ENCODE assay signal across 7 mouse cellular contexts in genomic region chr11:107471071-107471720, GRCm38 (mm10). TPM values are rescaled to one million over a fixed set of nuclear protein-coding genes. Genes with fewer than 3 reads are reported as not detected.
DNase-seq lines count a peak whose midpoint lies in the region; ATAC-seq and TF ChIP-seq lines count a peak whose summit lies in the region.

No protein-coding gene starts in this region.

- peak overlapping the region; percentile 96 for H3K27ac ChIP-seq in lung, embryonic 14.5 days (ENCODE audit: low read depth)
- peak overlapping the region; percentile 96 for H3K27ac ChIP-seq in embryonic facial prominence, embryonic 10.5 days (replicated peaks)
- peak overlapping the region; percentile 90 for H3K27ac ChIP-seq in intestine, embryonic 16.5 days (ENCODE audit: low read length)
- 0 out of 2 replicates have a peak overlapping the region, but pooled peaks have one; percentile 76 for H3K27ac ChIP-seq in olfactory bulb, adult 2 months (ENCODE audit: insufficient read depth, low read depth, low read length)

- peak overlapping the region; percentile 79 for H3K4me3 ChIP-seq in lung, embryonic 14.5 days (ENCODE audit: low read depth, low read length)
- H3K4me3 ChIP-seq in embryonic facial prominence, embryonic 10.5 days = peak overlapping the region; percentile 98
- H3K4me3 ChIP-seq in intestine, embryonic 16.5 days (ENCODE audit: low read length) = peak overlapping the region; percentile 85
- H3K4me3 ChIP-seq in olfactory bulb, adult 2 months (ENCODE audit: insufficient read depth, low read depth, low read length) = peak overlapping the region; percentile 84

- no peak for TF ChIP-seq POLR2A in olfactory bulb, adult 2 months (IDR thresholded peaks at IDR 0.05; ENCODE audit: insufficient read depth, low read depth, low read length)

- peaks cover 5% of the 10 kb centered on the region; the same call in 1 of the 2 replicates for H3K4me1 ChIP-seq in lung, embryonic 14.5 days (ENCODE audit: insufficient read depth)
- H3K4me1 ChIP-seq in embryonic facial prominence, embryonic 10.5 days = peaks cover 54% of the 10 kb centered on the region
- H3K4me1 ChIP-seq in intestine, embryonic 16.5 days (ENCODE audit: control insufficient read depth, insufficient read depth, low read length) = peaks cover 17% of the 10 kb centered on the region
- peaks cover 5% of the 10 kb centered on the region for H3K4me1 ChIP-seq in olfactory bulb, adult 2 months (ENCODE audit: control insufficient read depth, insufficient read depth, low read length)

- ATAC-seq in lung, embryonic 14.5 days (ENCODE audit: insufficient read depth) = no peak
- ATAC-seq in intestine, embryonic 16.5 days = no peak

- TF ChIP-seq CTCF in lung, embryonic 14.5 days (IDR thresholded peaks at IDR 0.05; ENCODE audit: low read depth) = no peak
- TF ChIP-seq CTCF in olfactory bulb, adult 2 months (IDR thresholded peaks at IDR 0.05; ENCODE audit: insufficient read depth, low read depth, low read length) = no peak

- no peaks in the 10 kb centered on the region for H3K27me3 ChIP-seq in lung, embryonic 14.5 days (ENCODE audit: insufficient read depth, low read length)
- no peaks in the 10 kb centered on the region for H3K27me3 ChIP-seq in embryonic facial prominence, embryonic 10.5 days (replicated peaks; ENCODE audit: low read depth, poor library complexity, severe bottlenecking)
- no peaks in the 10 kb centered on the region for H3K27me3 ChIP-seq in intestine, embryonic 16.5 days (replicated peaks; ENCODE audit: control insufficient read depth, insufficient read depth, low read length)

- H3K9me3 ChIP-seq in lung, embryonic 14.5 days (ENCODE audit: low read depth, low read length) = no peaks in the 10 kb centered on the region
- H3K9me3 ChIP-seq in embryonic facial prominence, embryonic 10.5 days = no peaks in the 10 kb centered on the region
- H3K9me3 ChIP-seq in intestine, embryonic 16.5 days (ENCODE audit: control insufficient read depth, low read length) = no peaks in the 10 kb centered on the region

- H3K36me3 ChIP-seq in lung, embryonic 14.5 days (ENCODE audit: insufficient read depth) = no peaks in the 10 kb centered on the region
- no peaks in the 10 kb centered on the region; the same call in 1 of the 2 replicates for H3K36me3 ChIP-seq in embryonic facial prominence, embryonic 10.5 days (replicated peaks)
- H3K36me3 ChIP-seq in intestine, embryonic 16.5 days (ENCODE audit: control insufficient read depth, insufficient read depth, low read length) = no peaks in the 10 kb centered on the region

- DNase-seq in lung, embryonic 14.5 days = no peak
- no peak for DNase-seq in lung, postnatal 10 days
- no peak for DNase-seq in embryonic facial prominence, embryonic 10.5 days (ENCODE audit: low spot score)
- no peak for DNase-seq in adrenal gland, postnatal 25 days
- no peak for DNase-seq in c-Kit-positive CD71-positive TER-119-positive erythroid progenitor cells, embryonic 14.5 days (ENCODE audit: low spot score)

- H3K9ac ChIP-seq in lung, embryonic 14.5 days = peak overlapping the region; percentile 89
- H3K9ac ChIP-seq in intestine, embryonic 16.5 days (ENCODE audit: low read depth, low read length) = peak overlapping the region; percentile 80

- H3K4me2 ChIP-seq in lung, embryonic 14.5 days = peak overlapping the region; percentile 80
- H3K4me2 ChIP-seq in intestine, embryonic 16.5 days (ENCODE audit: low read depth, low read length) = peak overlapping the region; percentile 66

- WGBS in lung, embryonic 14.5 days = 6% methylated on average over 11 of the region's 11 CpGs
- WGBS in embryonic facial prominence, embryonic 10.5 days = 8% methylated on average over 11 of the region's 11 CpGs
- 5% methylated on average over 11 of the region's 11 CpGs for WGBS in intestine, embryonic 16.5 days
- WGBS in olfactory bulb, adult 2 months = 2% methylated on average over 11 of the region's 11 CpGs

RNA-seq across cellular contexts. Expression of gene Pitpnc1, which starts 0.7 kb away (rescaled TPM):
- 16.2 and 17.3 TPM in 2 replicates for polyA plus RNA-seq in lung, embryonic 14.5 days (2014; fragmentation: Nextera tagmentation; extraction: Ambion mirVana)
- polyA plus RNA-seq in embryonic facial prominence, embryonic 10.5 days (2016; fragmentation: Nextera tagmentation; extraction: Ambion mirVana) = 37.1 and 42.5 TPM in 2 replicates
- polyA plus RNA-seq in intestine, embryonic 16.5 days (2015; fragmentation: Nextera tagmentation; extraction: Ambion mirVana) = 9.1 and 10.6 TPM in 2 replicates
- not detected in 2 replicates for polyA plus RNA-seq in olfactory bulb, adult 2 months (2012; ENCODE audit: insufficient read depth, insufficient read length, low replicate concordance, missing spikeins)
- 14.8 and 20.4 TPM in 2 replicates for total RNA-seq in adrenal gland, postnatal 25 days (2021)

RNA-seq across cellular contexts. Expression of gene Psmd12, which starts 8.1 kb away (rescaled TPM):
- polyA plus RNA-seq in lung, embryonic 14.5 days (2014; fragmentation: Nextera tagmentation; extraction: Ambion mirVana) = 188 and 192 TPM in 2 replicates
- 221 and 225 TPM in 2 replicates for polyA plus RNA-seq in embryonic facial prominence, embryonic 10.5 days (2016; fragmentation: Nextera tagmentation; extraction: Ambion mirVana)
- 144 and 154 TPM in 2 replicates for polyA plus RNA-seq in intestine, embryonic 16.5 days (2015; fragmentation: Nextera tagmentation; extraction: Ambion mirVana)
- polyA plus RNA-seq in olfactory bulb, adult 2 months (2012; ENCODE audit: insufficient read depth, insufficient read length, low replicate concordance, missing spikeins) = not detected in 2 replicates
- 98.8 and 106 TPM in 2 replicates for total RNA-seq in adrenal gland, postnatal 25 days (2021)
